Mouse (Mus musculus): ENCODE results near the gene Eif4e2.

DNA sequence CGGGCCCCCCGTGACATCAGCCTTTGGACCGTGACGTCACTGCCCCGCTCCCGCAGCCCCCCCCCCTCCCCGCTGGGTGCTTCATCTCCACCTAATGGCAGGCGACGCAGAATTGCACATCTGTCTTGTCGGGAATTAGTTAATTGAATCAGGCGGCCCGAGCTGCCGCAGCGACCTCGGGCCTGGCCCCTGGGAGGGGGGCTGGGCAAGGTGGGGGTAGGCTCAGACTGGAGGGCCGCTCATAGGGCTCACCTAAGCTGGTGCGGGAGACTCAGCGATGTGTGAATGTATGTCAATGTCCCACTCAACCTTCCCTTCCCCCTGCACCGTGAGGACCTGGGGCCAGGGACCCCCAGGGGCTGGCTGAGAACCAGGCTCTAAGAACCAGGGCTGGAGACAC is 43.3 kb upstream of the Eif4e2 start:
- TF ChIP-seq POLR2A (IDR thresholded peaks at IDR 0.05; ENCODE audit: low read depth, low read length) = no peak
- no peak for TF ChIP-seq MEF2A (IDR thresholded peaks at IDR 0.05; ENCODE audit: borderline replicate concordance, low read depth, low read length)

Measured in CH12.LX (cell line).